17 mouse cellular contexts compared by ENCODE assay signal in genomic region chr3:106996186-106996585, GRCm38 (mm10). TPM values are rescaled to one million over a fixed set of nuclear protein-coding genes. Genes with fewer than 3 reads are reported as not detected.
DNase-seq lines count a peak whose midpoint lies in the region; ATAC-seq and TF ChIP-seq lines count a peak whose summit lies in the region.
"Had no signal": no experiment of that assay in that cellular context is flagged by ENCODE, and none has a peak within 500 bp of the region (broad histone marks: within the 10 kb centered on the region; RNA-seq: fewer than 3 reads in every experiment).

No protein-coding gene starts in this region.

- H3K4me1 ChIP-seq in kidney, adult 2 months (ENCODE audit: control insufficient read depth, insufficient read depth, low read length) = no peaks in the 10 kb centered on the region
- H3K4me1 ChIP-seq in kidney, embryonic 15.5 days = no peaks in the 10 kb centered on the region

- no peak overlapping the region for H3K4me2 ChIP-seq in kidney, embryonic 15.5 days
- H3K4me2 ChIP-seq: forebrain, embryonic 15.5 days; hindbrain, embryonic 12.5 days had no signal

- ATAC-seq in kidney, embryonic 15.5 days (replicated peaks; ENCODE audit: low FRiP score) = no peak
- ATAC-seq: forebrain, embryonic 15.5 days; intestine, embryonic 16.5 days; midbrain, embryonic 16.5 days had no signal

- TF ChIP-seq CTCF in kidney, adult 2 months (conservative IDR thresholded peaks at IDR 0.05; ENCODE audit: insufficient read depth, insufficient read length, low read depth, low read length) = no peak

- no peaks in the 10 kb centered on the region for H3K27me3 ChIP-seq in kidney, adult 2 months (replicated peaks; ENCODE audit: control insufficient read depth, insufficient read depth, low read length)
- no peaks in the 10 kb centered on the region for H3K27me3 ChIP-seq in kidney, embryonic 15.5 days
- H3K27me3 ChIP-seq: forebrain, embryonic 15.5 days; hindbrain, embryonic 12.5 days had no signal

- no peak overlapping the region for H3K27ac ChIP-seq in kidney, adult 2 months (ENCODE audit: insufficient read depth, low read depth, low read length)
- H3K27ac ChIP-seq in kidney, embryonic 15.5 days = no peak overlapping the region
- H3K27ac ChIP-seq: forebrain, embryonic 15.5 days; hindbrain, embryonic 12.5 days; macrophage had no signal

- no peak overlapping the region for H3K9ac ChIP-seq in kidney, embryonic 15.5 days
- H3K9ac ChIP-seq: forebrain, embryonic 15.5 days; hindbrain, embryonic 12.5 days had no signal

- TF ChIP-seq POLR2A in kidney, adult 2 months (IDR thresholded peaks at IDR 0.05; ENCODE audit: low read depth, low read length) = no peak

- H3K9me3 ChIP-seq in kidney, embryonic 15.5 days (replicated peaks) = no peaks in the 10 kb centered on the region
- H3K9me3 ChIP-seq: forebrain, embryonic 15.5 days; hindbrain, embryonic 12.5 days had no signal

- H3K36me3 ChIP-seq in kidney, adult 2 months (ENCODE audit: control insufficient read depth, insufficient read depth, low read length) = no peaks in the 10 kb centered on the region
- H3K36me3 ChIP-seq in kidney, embryonic 15.5 days = no peaks in the 10 kb centered on the region
- H3K36me3 ChIP-seq: forebrain, embryonic 15.5 days; hindbrain, embryonic 12.5 days had no signal

- WGBS in kidney, adult 2 months = 73% methylated on average over 2 of the region's 2 CpGs
- WGBS in kidney, embryonic 15.5 days = 80% methylated on average over 2 of the region's 2 CpGs

- H3K4me3 ChIP-seq in kidney, adult 2 months (ENCODE audit: insufficient read depth, low read depth, low read length) = no peak overlapping the region
- no peak overlapping the region for H3K4me3 ChIP-seq in kidney, embryonic 15.5 days (replicated peaks)
- H3K4me3 ChIP-seq: forebrain, embryonic 15.5 days; hindbrain, embryonic 12.5 days had no signal

- DNase-seq in kidney, adult 2 months = peak; percentile 5
- DNase-seq in kidney, adult 8-10 months = no peak
- peak; percentile 3 for DNase-seq in T-cell, adult 2 months (ENCODE audit: low spot score)
- peak; percentile 65 for DNase-seq in lung, postnatal 36 days
- peak; percentile 4 for DNase-seq in retina, postnatal 7 days (ENCODE audit: low read depth, low spot score)
- no peak for DNase-seq in layer of hippocampus, adult 9-10 months (ENCODE audit: low spot score)
- DNase-seq: adrenal gland, adult 2 months; gastrocnemius, postnatal 36 days; kidney, postnatal 4 days; liver; right cerebral cortex, postnatal 14 days had no signal

RNA-seq across cellular contexts. Expression of gene Kcna3, which starts 39.8 kb away (rescaled TPM):
- 0.49 and 1.1 TPM in 2 replicates for polyA plus RNA-seq in kidney, adult 2 months (2012; rRNA removed)
- polyA plus RNA-seq in kidney, embryonic 15.5 days (2015; fragmentation: Nextera tagmentation; extraction: Ambion mirVana) = 1.1 and 1.4 TPM in 2 replicates

Comparison
In these comparisons a context has a peak if more than half of its experiments do, and no peak if none do; other contexts are left out.
1. DNase-seq: peak in kidney, adult 2 months (single experiment), T-cell, adult 2 months (single experiment), lung, postnatal 36 days (single experiment) and retina, postnatal 7 days (single experiment); none in kidney, adult 8-10 months (0 of 2) and layer of hippocampus, adult 9-10 months (single experiment).